Mouse (Mus musculus): ENCODE results near the gene Scgb2b24. TPM values are rescaled to one million over a fixed set of nuclear protein-coding genes. Genes with fewer than 3 reads are reported as not detected.

The Scgb2b24 gene
- polyA plus RNA-seq (2017; shearing (Covaris generic)), result not detected

DNA sequence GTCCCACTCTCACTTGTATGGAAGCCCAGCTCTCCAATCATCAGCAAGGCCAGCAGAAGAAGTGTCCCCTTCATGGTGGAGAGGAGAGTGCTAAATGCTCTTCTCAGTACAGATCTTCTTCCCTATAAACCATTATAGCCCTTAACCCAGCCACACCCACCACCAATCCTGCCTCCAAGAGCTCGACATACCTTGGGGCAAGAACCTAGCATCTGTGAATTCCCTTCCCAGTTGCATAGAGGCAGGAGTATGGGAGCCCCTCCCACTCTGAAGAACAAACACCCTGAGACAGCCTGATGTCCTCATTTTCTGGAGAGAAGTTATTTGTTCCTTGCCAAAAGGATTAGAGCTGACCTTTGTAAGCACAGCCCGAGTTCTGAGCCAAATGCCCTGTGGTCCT lies at the start of gene Scgb2b24:
TSS of gene Scgb2b24 (minus strand) at position 101 of the 400 bp plus-strand sequence.

DNA sequence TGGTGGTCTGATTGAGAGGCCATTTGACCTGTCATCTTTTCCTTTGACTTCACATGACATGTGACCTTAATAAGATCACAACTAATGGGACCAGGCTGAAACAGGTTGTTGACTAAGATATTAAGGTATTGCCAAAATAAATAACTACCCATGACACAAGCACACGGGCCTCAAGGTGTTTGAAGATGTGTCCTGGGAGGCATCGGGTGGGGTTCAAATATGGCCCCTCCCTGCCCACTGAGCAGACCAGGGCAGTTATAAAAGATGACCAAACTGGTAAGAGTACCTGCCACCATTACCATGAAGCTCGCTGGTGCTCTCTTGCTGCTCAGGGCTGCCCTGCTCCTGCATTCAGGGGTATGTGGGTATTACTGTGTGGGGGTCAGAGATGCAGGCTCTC lies 4.4 kb upstream of the Scgb2b24 start, which contains the start of gene Scgb1b24:
TSS of gene Scgb1b24 (plus strand) at position 301 of the 400 bp plus-strand sequence.

Other genes starting within 250 kb of the Scgb2b24 start
- gene Scgb2b21, start 218.9 kb downstream of the Scgb2b24 start, polyA plus RNA-seq (2017; shearing (Covaris generic)), result not detected
- not detected for gene Scgb1b24, start 4.5 kb upstream of the Scgb2b24 start, polyA plus RNA-seq (2017; shearing (Covaris generic))
- not detected for gene Scgb2b26, start 205.7 kb upstream of the Scgb2b24 start, polyA plus RNA-seq (2017; shearing (Covaris generic))